Mouse (Mus musculus): ENCODE data around the gene Prr14. TPM values are rescaled to one million over a fixed set of nuclear protein-coding genes. Genes with fewer than 3 reads are reported as not detected.

The Prr14 gene
- polyA plus RNA-seq, 1 experiment from 2014 or later = 31.5 TPM

DNA sequence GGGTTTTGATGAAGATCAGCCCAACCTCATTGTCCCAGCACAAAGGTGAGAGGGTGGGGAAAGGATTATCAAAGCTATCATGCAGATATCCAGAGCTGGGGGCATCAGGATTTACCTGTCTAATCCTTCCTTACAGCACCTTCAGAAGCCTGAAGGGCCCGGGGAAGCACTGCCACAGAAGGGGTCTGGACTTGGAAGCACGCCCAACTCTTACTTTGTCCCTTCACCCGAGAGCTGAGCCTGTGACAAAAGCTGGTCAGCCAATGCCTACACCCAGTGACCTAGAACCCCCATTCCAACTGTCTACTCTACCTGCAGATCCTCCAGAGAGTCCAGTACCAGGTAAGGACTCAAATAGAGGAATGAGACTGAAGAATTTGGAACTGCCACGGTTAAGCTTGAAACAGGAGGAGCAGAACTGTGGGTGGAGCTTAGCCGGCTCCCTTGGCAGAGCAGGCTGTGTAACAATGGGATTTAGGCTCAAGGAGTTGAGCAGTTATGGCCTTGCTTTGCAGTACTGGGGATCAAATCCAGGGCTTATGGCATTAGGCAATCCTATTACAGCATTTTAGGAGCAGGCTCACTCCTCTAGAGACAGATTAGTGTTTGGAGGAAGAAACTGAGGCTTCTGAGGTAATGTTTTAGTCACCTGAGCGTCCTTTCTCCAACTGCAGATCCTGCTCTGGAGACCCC is 15.1 kb downstream of the Prr14 start:
- Histone ChIP-seq H3K36me3 (ENCODE audit: control insufficient read depth, insufficient read depth) (peaks cover 28% of the 10 kb centered on the region), H3K4me2 (replicated peaks; ENCODE audit: low read depth) (no peak overlapping the region), H3K9me3 (ENCODE audit: control insufficient read depth) (no peaks in the 10 kb centered on the region), H3K4me1 (replicated peaks; ENCODE audit: control insufficient read depth, insufficient read depth, low read length) (no peaks in the 10 kb centered on the region; the same call in 1 of the 2 replicates), H3K4me3 (ENCODE audit: low read depth, low read length) (no peak overlapping the region), H3K27me3 (replicated peaks; ENCODE audit: control insufficient read depth, insufficient read depth, low read length) (no peaks in the 10 kb centered on the region), H3K9ac (ENCODE audit: low read depth, low read length) (no peak overlapping the region), H3K27ac (ENCODE audit: low read depth, low read length) (no peak overlapping the region)
- no peak for ATAC-seq
- TF ChIP-seq CTCF (IDR thresholded peaks at IDR 0.05; ENCODE audit: low read depth) = no peak
- WGBS = 77% methylated on average over 6 of the region's 6 CpGs

DNA sequence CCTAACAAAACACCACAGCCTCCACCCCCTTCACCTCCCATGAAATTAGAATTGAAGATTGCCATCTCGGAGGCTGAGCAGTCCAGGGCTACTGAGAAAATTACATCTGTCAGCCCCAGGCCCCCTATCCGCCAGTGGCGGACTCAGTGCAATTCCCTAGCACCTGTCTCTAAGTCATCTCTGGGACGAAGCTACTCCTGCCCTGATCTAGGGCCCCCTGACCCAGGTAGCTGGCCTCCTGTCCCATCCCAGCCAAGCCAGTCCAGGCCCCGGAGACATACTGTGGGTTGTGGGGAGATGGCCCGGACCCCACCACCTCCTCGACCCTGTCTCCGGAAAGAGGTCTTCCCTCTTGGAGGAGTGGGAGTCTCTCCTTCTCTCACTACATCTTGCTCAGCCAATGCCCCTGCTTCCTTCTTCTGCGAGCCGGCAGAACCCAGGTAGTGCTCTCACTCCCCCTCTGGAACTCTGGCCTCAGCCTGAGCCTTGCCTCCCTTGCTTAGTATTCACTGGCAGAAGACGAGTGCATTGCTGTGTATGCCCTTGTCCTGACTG is 15.9 kb downstream of the Prr14 start:
- Histone ChIP-seq H3K4me1 (replicated peaks; ENCODE audit: control insufficient read depth, insufficient read depth, low read length) (no peaks in the 10 kb centered on the region; the same call in 1 of the 2 replicates), H3K9ac (ENCODE audit: low read depth, low read length) (no peak overlapping the region), H3K36me3 (ENCODE audit: control insufficient read depth, insufficient read depth) (peaks cover 28% of the 10 kb centered on the region), H3K9me3 (ENCODE audit: control insufficient read depth) (no peaks in the 10 kb centered on the region), H3K27ac (ENCODE audit: low read depth, low read length) (peak overlapping the region; percentile 41; the same call in 1 of the 2 replicates), H3K27me3 (replicated peaks; ENCODE audit: control insufficient read depth, insufficient read depth, low read length) (no peaks in the 10 kb centered on the region), H3K4me2 (replicated peaks; ENCODE audit: low read depth) (no peak overlapping the region), H3K4me3 (ENCODE audit: low read depth, low read length) (no peak overlapping the region)
- 94% methylated on average over 11 of the region's 11 CpGs for WGBS
- no peak for TF ChIP-seq CTCF (IDR thresholded peaks at IDR 0.05; ENCODE audit: low read depth)
- no peak for ATAC-seq

DNA sequence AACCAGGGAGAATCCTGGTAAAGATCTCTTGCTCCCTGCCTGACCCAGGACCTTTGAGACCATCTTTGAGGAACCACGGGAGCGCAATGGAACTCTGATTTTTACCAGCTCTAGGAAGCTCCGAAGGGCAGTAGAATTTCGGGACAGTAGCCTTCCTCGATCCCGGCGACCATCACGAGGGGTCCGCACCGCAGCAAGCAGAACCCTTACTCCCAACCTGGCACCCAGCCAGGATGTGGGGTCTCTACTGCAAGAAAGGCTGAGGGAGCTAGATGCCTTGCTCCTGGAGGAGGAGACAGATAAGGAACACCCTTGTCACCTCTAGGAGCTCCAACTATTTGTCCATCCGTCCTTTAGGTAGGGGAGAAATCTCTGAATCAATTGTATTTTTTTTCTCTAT is 16.9 kb downstream of the Prr14 start:
- no peak for TF ChIP-seq CTCF (IDR thresholded peaks at IDR 0.05; ENCODE audit: low read depth)
- Histone ChIP-seq H3K9me3 (ENCODE audit: control insufficient read depth) (no peaks in the 10 kb centered on the region), H3K4me1 (replicated peaks; ENCODE audit: control insufficient read depth, insufficient read depth, low read length) (no peaks in the 10 kb centered on the region; the same call in 1 of the 2 replicates), H3K9ac (ENCODE audit: low read depth, low read length) (no peak overlapping the region), H3K27ac (ENCODE audit: low read depth, low read length) (peak overlapping the region; percentile 28; the same call in 1 of the 2 replicates), H3K36me3 (ENCODE audit: control insufficient read depth, insufficient read depth) (peaks cover 28% of the 10 kb centered on the region), H3K4me3 (ENCODE audit: low read depth, low read length) (no peak overlapping the region), H3K27me3 (replicated peaks; ENCODE audit: control insufficient read depth, insufficient read depth, low read length) (no peaks in the 10 kb centered on the region), H3K4me2 (replicated peaks; ENCODE audit: low read depth) (no peak overlapping the region)
- WGBS = 96% methylated on average over 11 of the region's 11 CpGs
- ATAC-seq = no peak

DNA sequence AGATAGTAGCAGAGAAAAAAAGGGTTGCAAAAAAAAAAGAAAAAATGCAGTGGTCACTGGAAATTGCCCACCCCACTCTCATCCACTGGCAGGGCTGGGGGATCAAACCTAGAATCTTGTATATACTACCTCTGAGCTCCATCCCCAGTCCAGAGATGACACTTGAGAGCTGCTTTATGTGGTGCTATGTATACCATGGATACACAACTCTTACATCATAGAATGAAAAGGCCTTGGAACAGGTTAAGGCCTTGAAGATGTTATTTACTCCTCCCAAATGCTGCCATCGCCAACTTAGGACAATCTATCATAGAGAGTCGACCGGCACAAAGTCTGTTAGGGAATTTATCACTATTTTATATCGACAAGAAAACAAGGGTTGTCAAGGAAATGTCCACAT is 17.4 kb downstream of the Prr14 start:
- Histone ChIP-seq H3K4me3 (ENCODE audit: low read depth, low read length) (peak overlapping the region; percentile 93), H3K27me3 (replicated peaks; ENCODE audit: control insufficient read depth, insufficient read depth, low read length) (no peaks in the 10 kb centered on the region), H3K9me3 (ENCODE audit: control insufficient read depth) (no peaks in the 10 kb centered on the region), H3K9ac (ENCODE audit: low read depth, low read length) (peak overlapping the region; percentile 62; the same call in 1 of the 2 replicates), H3K4me1 (replicated peaks; ENCODE audit: control insufficient read depth, insufficient read depth, low read length) (no peaks in the 10 kb centered on the region; the same call in 1 of the 2 replicates), H3K36me3 (ENCODE audit: control insufficient read depth, insufficient read depth) (peaks cover 28% of the 10 kb centered on the region), H3K4me2 (replicated peaks; ENCODE audit: low read depth) (peak overlapping the region; percentile 71), H3K27ac (ENCODE audit: low read depth, low read length) (peak overlapping the region; percentile 98; the same call in 1 of the 2 replicates)
- WGBS = 59% methylated on average over 4 of the region's 4 CpGs
- TF ChIP-seq CTCF (IDR thresholded peaks at IDR 0.05; ENCODE audit: low read depth) = no peak
- no peak for ATAC-seq

DNA sequence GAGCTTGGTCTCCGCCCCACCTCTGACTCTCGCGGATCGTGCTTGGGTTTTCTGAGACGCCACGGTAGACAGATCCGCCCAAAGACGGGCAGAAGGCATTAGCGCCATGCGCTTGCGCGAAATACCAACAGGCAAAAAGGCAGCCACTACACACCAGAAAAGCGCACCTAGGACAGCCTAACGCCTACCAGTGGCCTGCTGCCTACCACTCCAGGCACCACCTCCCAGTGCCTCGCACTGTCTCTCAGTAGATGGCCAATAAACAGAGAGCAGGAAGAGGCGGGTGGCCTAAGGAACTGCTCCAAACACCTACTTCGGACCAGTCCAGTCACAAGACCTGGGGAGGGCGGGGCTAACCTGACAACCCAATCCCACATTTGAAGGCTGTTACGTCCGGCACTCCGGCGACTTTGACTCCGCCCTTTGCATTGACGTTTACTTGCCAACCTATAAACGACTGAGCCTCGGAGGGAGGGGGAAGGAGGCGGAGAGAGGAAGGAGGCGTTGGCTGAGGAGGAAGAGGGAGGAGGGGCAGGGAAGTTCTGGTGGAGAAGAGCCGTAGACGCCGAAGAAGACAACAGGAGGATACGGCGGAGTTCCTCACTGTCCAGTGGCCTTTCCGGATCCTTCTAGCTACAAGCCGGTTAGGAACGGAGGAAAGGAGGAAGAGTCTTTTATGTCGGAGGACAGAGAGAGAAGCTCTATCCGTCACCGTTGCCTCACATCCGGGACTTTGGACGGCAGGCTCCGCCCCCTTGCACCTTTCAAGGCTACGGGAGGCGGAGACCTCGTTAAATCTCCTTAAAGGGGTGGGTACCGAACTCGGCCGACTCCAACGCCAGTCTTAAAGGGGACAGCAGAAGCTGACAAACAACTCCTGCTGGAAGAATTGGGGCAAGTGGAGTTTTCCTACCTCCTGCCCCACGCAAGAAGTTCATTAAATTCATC is 18.6 kb downstream of the Prr14 start:
- Histone ChIP-seq H3K4me2 (replicated peaks; ENCODE audit: low read depth) (peak overlapping the region; percentile 91), H3K9ac (ENCODE audit: low read depth, low read length) (peak overlapping the region; percentile 98), H3K4me3 (ENCODE audit: low read depth, low read length) (peak overlapping the region; percentile 93), H3K9me3 (ENCODE audit: control insufficient read depth) (no peaks in the 10 kb centered on the region), H3K4me1 (replicated peaks; ENCODE audit: control insufficient read depth, insufficient read depth, low read length) (no peaks in the 10 kb centered on the region), H3K27ac (ENCODE audit: low read depth, low read length) (peak overlapping the region; percentile 98), H3K27me3 (replicated peaks; ENCODE audit: control insufficient read depth, insufficient read depth, low read length) (no peaks in the 10 kb centered on the region), H3K36me3 (ENCODE audit: control insufficient read depth, insufficient read depth) (peaks cover 36% of the 10 kb centered on the region)
- WGBS = under 1% methylated on average over 50 of the region's 50 CpGs
- peak; percentile 94 for ATAC-seq
- TF ChIP-seq CTCF (IDR thresholded peaks at IDR 0.05; ENCODE audit: low read depth) = peak; percentile 51

Data from intestine, postnatal 0 days (tissue).